Mouse (Mus musculus): ENCODE data around the gene Hamp2.
A peak's percentile ranks its signal among the peaks of the same experiment; 100 is the strongest.

Hamp2 gene

DNA sequence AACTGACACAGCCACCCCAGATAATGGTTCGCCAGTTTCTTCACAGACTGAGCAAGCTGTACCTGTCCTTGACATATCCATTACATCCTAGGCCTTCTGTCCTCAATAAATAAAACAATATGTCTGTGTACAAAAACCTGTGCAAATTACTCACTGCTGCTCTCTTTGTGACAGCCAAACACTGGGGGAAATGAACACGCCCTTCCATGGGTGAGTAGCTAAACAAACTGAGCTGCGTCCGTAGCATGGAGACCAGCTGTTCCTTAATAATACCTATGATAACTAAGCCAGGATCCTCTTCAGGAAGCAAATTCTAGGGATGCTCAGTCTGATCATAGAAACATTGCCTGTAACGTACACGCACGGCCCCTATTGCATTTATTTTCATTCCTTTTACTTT, 35.7 kb downstream of the Hamp2 start:
- DNase-seq = no peak

DNA sequence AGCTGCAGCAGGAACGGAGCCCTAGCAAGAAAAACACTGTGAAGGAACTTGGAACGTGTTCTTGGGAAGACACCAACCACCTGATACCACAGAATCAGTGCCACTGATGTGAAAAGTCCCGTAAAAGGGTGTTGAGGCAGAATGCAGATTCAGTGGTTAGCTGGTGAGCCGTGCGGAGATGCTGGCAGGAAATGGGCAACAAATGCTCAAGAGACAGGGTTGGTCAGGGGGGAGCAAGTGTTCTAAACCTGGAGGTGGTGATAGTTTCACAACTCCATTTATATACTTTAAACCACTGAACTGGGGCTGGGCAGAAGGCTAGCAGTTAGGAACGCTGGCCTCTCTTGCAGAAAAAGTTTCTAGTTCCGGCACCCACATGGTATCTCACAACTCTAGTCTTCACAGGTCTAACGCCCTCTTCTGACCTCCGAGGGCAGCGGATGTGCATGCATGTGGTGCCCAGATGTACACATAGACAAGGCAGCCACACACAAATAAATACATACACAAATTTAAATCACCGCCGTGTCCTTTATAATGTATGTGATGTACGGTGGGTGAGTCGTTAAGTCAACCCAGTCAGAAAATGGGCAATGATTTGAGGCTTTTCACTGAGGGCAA, 36.8 kb downstream of the Hamp2 start:
- no peak for DNase-seq

GRCm38 (mm10) chr7:30886852-30887251, 37.6 kb downstream of the Hamp2 start:
- DNase-seq = no peak

DNA sequence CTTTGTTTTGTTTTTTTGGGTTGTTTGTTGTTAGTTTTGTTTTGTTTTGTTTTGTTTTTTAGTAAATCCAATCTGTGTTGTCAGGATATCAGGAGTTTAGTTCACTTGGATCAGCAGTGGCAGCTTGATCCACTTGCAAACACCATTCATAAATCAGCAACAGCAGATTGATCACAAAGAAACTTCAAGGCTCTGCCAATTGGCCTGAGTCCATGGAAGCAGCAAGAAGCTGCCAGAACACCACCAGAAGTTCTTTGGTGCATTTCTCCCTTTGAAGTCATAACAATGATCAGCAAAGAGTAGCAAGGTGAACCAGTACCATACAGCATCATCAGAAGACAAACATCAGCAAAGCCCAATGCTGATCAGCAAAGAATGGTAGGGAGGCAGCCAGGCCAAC, 40.4 kb downstream of the Hamp2 start:
- DNase-seq = no peak

DNA sequence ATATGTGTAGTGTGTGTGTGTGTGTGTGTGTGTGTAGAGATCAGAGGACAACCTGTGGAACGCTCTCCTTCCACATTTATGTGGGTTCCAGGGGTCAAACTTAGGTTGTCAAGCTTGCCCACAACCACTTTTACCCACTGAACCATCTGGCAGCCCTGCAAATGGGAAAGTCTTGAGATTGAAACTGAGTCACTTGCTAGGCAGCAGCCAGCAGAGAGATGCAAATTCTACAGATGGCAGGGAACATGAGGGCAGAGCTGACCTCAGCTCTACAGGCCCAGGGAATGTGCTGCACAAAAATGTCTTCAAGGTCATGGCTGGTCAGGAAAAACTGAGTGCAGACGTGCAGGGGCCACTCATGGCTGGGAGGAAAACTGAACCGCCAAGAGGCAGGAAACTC, 43.1 kb downstream of the Hamp2 start:
- DNase-seq = no peak

GRCm38 (mm10) chr7:30880176-30880575, 44.3 kb downstream of the Hamp2 start, which contains the start of gene Cd22:
Cd22 (minus strand) TSS chr7:30880342.
- no peak for DNase-seq

- no peak for DNase-seq
Observed at GRCm38 (mm10) chr7:30878950-30879349, 45.5 kb downstream of the Hamp2 start.

GRCm38 (mm10) chr7:30873083-30873482, 51.4 kb downstream of the Hamp2 start:
- DNase-seq = peak; percentile 85 to 89

Measured in kidney, postnatal 4 days (tissue).